8 mouse cellular contexts compared by ENCODE assay signal in genomic region chr15:8443168-8443925, GRCm38 (mm10). TPM values are rescaled to one million over a fixed set of nuclear protein-coding genes. Genes with fewer than 3 reads are reported as not detected.
A peak's percentile ranks its signal among the peaks of the same experiment; 100 is the strongest.
DNase-seq lines count a peak whose midpoint lies in the region; ATAC-seq and TF ChIP-seq lines count a peak whose summit lies in the region.

No protein-coding gene starts in this region.

- peak overlapping the region; percentile 89 for H3K4me3 ChIP-seq in forebrain, embryonic 12.5 days (replicated peaks)
- H3K4me3 ChIP-seq in heart, postnatal 0 days (ENCODE audit: low read depth, low read length) = peak overlapping the region; percentile 92
- H3K4me3 ChIP-seq in lung, adult 2 months (replicated peaks; ENCODE audit: extremely low read depth, low read depth, low read length) = peak overlapping the region; percentile 72
- H3K4me3 ChIP-seq in olfactory bulb, adult 2 months (ENCODE audit: insufficient read depth, low read depth, low read length) = peak overlapping the region; percentile 92

- TF ChIP-seq CTCF in heart, postnatal 0 days (IDR thresholded peaks at IDR 0.05; ENCODE audit: low read depth) = no peak
- TF ChIP-seq CTCF in lung, adult 2 months (IDR thresholded peaks at IDR 0.05; ENCODE audit: insufficient read depth, low read length) = no peak
- no peak for TF ChIP-seq CTCF in olfactory bulb, adult 2 months (IDR thresholded peaks at IDR 0.05; ENCODE audit: insufficient read depth, low read depth, low read length)

- peak overlapping the region; percentile 65 for H3K4me2 ChIP-seq in forebrain, embryonic 12.5 days
- peak overlapping the region; percentile 94 for H3K4me2 ChIP-seq in heart, postnatal 0 days (ENCODE audit: low read depth, low read length)

- peak; percentile 47 for DNase-seq in ES-CJ7 (ENCODE audit: low read depth, low spot score)
- DNase-seq in c-Kit-positive CD71-negative TER-119-negative erythroid progenitor cells, embryonic 14.5 days (ENCODE audit: low read depth) = peak; percentile 35
- peak; percentile 45 for DNase-seq in heart, postnatal 0 days (ENCODE audit: low spot score)
- peak; percentile 52 to 74 for DNase-seq in kidney, postnatal 36 days
- DNase-seq in lung, adult 2 months = peak; percentile 78
- DNase-seq in thymus, adult 18-20 months = peak; percentile 49 to 61

- H3K4me1 ChIP-seq in forebrain, embryonic 12.5 days = peaks cover 30% of the 10 kb centered on the region
- H3K4me1 ChIP-seq in heart, postnatal 0 days (ENCODE audit: control insufficient read depth, insufficient read depth) = peaks cover 9% of the 10 kb centered on the region; the same call in 1 of the 2 replicates
- H3K4me1 ChIP-seq in lung, adult 2 months (ENCODE audit: control insufficient read depth, insufficient read depth, low read length) = peaks cover 6% of the 10 kb centered on the region; the same call in 1 of the 2 replicates
- H3K4me1 ChIP-seq in olfactory bulb, adult 2 months (ENCODE audit: control insufficient read depth, insufficient read depth, low read length) = peaks cover 3% of the 10 kb centered on the region

- peak; percentile 52 for ATAC-seq in forebrain, embryonic 12.5 days (ENCODE audit: low FRiP score)
- peak; percentile 49 for ATAC-seq in heart, postnatal 0 days (ENCODE audit: insufficient read depth, low read depth)

- under 1% methylated on average over 39 of the region's 40 CpGs for WGBS in forebrain, embryonic 12.5 days
- WGBS in heart, postnatal 0 days = under 1% methylated on average over 40 of the region's 40 CpGs
- WGBS in lung, adult 2 months = under 1% methylated on average over 36 of the region's 40 CpGs
- under 1% methylated on average over 40 of the region's 40 CpGs for WGBS in olfactory bulb, adult 2 months

- no peaks in the 10 kb centered on the region for H3K9me3 ChIP-seq in forebrain, embryonic 12.5 days
- H3K9me3 ChIP-seq in heart, postnatal 0 days (replicated peaks; ENCODE audit: control insufficient read depth, low read length) = no peaks in the 10 kb centered on the region

- no peaks in the 10 kb centered on the region for H3K36me3 ChIP-seq in forebrain, embryonic 12.5 days (replicated peaks)
- no peaks in the 10 kb centered on the region for H3K36me3 ChIP-seq in heart, postnatal 0 days (replicated peaks; ENCODE audit: control insufficient read depth, insufficient read depth, low read length)

- H3K9ac ChIP-seq in forebrain, embryonic 12.5 days = peak overlapping the region; percentile 98
- peak overlapping the region; percentile 98 for H3K9ac ChIP-seq in heart, postnatal 0 days (replicated peaks; ENCODE audit: low read depth, low read length)

- TF ChIP-seq POLR2A in lung, adult 2 months (IDR thresholded peaks at IDR 0.05; ENCODE audit: borderline replicate concordance, extremely low read depth, low read depth, low read length) = peak; percentile 39; the same call in 1 of the 2 replicates
- TF ChIP-seq POLR2A in olfactory bulb, adult 2 months (IDR thresholded peaks at IDR 0.05; ENCODE audit: insufficient read depth, low read depth, low read length) = no peak

- H3K27me3 ChIP-seq in forebrain, embryonic 12.5 days = no peaks in the 10 kb centered on the region
- no peaks in the 10 kb centered on the region for H3K27me3 ChIP-seq in heart, postnatal 0 days (ENCODE audit: control insufficient read depth, insufficient read depth, low read length)

- peak overlapping the region; percentile 99 for H3K27ac ChIP-seq in forebrain, embryonic 12.5 days
- peak overlapping the region; percentile 99 for H3K27ac ChIP-seq in heart, postnatal 0 days (ENCODE audit: low read depth)
- H3K27ac ChIP-seq in olfactory bulb, adult 2 months (ENCODE audit: insufficient read depth, low read depth, low read length) = peak overlapping the region; percentile 98

- TF ChIP-seq EP300 in heart, postnatal 0 days (IDR thresholded peaks at IDR 0.05; ENCODE audit: low read depth) = no peak

RNA-seq across cellular contexts. Expression of gene Nipbl, which starts 0.9 kb away (rescaled TPM):
- 25.0 and 25.9 TPM in 2 replicates for polyA plus RNA-seq in forebrain, embryonic 12.5 days (2016; fragmentation: Nextera tagmentation; extraction: Ambion mirVana)
- 10.3 and 12.2 TPM in 2 replicates for total RNA-seq in heart, postnatal 0 days (2014; rRNA removed; ENCODE audit: low replicate concordance)
- 8.2 TPM in 2 replicates for polyA plus RNA-seq in heart, postnatal 0 days (2015; fragmentation: Nextera tagmentation; extraction: Ambion mirVana)
- polyA plus RNA-seq in lung, adult 2 months (2012; rRNA removed) = 4.9 and 7.1 TPM in 2 replicates
- polyA plus RNA-seq in olfactory bulb, adult 2 months (2012; ENCODE audit: insufficient read depth, insufficient read length, low replicate concordance, missing spikeins) = 48.4 and 161 TPM in 2 replicates

Comparison
In these comparisons a context has a peak if more than half of its experiments do, and no peak if none do; other contexts are left out.
1. Peak in every context shown above with its lines: DNase-seq, ATAC-seq, H3K4me3 ChIP-seq and H3K27ac ChIP-seq.